Mouse (Mus musculus): ENCODE data around the gene Duox2.
"Not testable (repeated sequence)": the region's sequence is repeated elsewhere in the genome, so short reads cannot be mapped to it uniquely, and the experiment has no call there.

The Duox2 gene

DNA sequence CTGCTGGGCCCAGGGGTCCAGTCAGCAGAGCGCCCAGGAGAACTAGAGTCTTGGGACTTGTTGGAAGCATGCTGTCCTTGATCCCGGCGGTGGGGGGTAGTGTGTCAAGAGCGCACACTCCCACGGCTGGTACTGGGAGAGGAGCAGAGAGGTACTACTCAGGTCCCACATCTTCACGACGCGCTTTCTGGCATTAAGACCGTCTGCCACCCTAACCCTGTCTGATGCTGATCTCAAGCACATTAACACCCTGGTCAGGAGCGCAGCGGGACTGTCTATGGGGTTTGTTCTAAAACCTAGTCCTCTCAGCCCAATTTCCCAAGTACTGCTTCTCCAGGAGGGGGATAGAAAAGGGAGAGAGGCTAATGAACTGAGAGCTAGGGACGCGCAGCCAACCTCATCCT is at the start of gene Duox2:
Duox2 (minus strand) TSS at position 354 of the 404 bp plus-strand sequence.
- DNase-seq (ENCODE audit: low read depth, low spot score): peak; percentile 26

DNA sequence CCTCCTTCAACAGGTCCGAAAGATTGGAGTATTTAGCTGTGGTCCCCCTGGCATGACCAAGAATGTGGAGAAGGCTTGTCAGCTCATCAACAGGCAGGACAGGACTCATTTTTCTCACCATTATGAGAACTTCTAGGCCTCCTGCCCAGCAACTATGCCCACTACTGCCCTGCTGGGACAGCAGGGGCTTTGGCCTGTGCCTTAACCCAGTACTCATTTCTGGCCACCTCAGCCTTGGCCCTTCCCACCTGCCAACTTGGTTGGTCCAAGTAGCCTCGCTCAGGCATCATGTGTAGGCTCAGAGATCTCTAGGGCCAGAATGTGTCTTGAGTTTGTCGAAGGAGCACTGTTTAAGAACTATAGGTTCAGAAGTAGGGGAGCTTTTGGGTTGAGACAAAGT is 49.0 kb upstream of the Duox2 start:
- DNase-seq (ENCODE audit: low read depth, low spot score): no peak

DNA sequence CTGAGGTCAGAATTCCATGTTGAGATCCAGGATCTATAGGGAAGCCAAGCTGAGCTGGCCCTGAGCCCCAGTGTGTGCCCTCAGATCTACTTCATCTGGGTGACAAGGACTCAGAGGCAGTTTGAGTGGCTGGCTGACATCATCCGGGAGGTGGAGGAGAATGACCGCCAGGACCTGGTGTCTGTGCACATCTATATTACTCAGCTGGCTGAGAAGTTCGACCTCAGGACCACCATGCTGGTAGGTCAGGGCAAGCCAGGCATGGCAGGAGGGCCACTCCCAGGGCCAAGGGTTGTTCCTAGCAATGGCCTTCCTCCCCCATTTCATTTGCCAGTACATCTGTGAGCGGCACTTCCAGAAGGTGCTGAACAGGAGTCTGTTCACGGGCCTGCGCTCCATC is 47.9 kb upstream of the Duox2 start:
- DNase-seq (ENCODE audit: low read depth, low spot score): not testable (repeated sequence)

DNA sequence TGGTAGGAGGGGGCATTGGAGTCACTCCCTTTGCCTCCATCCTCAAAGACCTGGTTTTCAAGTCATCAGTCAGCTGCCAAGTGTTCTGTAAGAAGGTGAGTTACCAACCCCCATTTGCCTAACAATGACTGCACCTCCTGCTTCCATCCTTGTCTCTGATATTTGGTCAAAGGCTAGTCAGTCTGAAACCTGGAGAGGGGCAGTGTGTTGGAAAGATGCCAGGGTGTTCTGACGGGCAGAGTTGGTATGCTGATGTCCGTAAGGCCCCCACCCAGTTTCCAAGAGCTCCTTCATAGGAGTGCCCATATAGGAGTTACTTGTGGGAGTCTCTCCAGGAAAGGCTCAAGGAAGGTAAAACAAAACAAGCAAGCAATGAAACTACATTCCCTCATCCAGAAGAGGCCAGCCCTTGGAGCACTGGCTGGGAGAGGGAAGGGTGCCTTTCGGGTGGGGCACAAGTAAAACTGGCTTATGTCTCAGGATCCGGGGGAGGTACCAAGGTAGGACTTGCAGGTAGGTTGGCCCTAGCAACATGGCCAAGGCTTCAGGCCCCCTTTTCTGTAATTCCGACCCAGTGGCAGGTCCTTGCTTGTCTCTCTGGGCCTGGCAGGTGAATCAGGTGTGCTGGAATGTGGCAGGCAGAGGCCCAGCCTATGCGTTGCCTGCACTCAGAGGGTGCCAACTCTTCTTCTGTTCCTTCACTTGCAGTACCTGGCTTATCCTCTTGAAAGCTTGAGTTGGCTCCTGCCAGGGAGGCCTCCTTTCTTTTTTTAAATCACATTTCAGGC is 47.1 kb upstream of the Duox2 start:
- no peak for DNase-seq (ENCODE audit: low read depth, low spot score)

DNA sequence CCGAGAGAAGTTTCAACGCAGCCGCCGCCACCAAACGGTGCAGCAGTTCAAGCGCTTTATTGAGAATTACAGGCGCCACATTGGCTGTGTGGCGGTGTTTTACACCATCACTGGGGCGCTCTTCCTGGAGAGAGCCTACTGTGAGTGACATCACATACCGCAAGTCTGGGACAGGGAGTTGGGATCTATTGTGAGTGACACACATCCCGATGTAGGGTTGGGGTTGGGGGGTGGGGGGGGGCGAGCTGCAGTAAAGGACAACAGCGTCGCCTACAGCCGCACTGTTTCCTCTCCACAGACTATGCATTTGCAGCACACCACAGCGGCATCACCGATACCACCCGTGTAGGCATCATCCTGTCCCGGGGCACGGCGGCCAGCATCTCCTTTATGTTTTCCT is 39.0 kb upstream of the Duox2 start:
- DNase-seq (ENCODE audit: low read depth, low spot score): peak; percentile 28

DNA sequence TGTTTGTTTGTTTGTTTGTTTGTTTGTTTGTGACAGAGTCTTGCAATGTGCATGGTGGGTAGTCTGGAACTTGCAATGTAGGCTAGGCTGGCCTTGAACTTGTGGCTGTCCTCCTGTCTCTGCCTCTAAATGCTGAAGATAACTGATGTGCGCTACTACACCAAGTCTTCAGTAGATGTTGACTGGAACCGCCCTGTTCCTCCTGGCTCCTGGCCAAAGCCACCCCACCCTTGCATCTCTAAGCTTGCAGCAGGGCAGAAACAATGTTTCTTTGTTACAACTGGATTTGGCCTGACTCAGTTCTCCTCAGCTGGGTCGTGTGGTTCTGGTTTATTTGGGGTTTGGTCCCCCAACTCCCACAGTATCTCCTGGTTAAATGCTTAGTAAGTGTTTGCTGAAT is 35.9 kb upstream of the Duox2 start:
- peak; percentile 92 for DNase-seq (ENCODE audit: low read depth, low spot score)

DNA sequence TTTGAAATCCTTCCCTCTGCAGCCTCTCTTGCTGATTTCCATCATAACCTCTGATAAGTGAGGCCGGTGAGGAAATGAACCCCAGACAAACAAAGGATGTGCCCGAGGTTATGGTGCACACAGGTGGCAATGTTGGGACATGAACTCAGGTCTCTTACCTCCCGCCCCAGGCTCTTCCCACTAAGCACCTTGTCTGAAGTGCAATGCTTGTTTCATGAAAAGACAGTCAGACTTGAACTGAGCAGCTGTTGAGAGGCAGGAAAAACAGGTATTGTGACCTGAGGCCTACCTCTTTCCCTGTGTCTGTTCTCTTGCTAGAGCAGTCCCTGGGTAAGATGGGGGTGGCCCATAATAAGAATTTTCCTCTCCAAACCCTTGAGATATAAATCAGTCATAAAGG is 34.0 kb upstream of the Duox2 start:
- DNase-seq (ENCODE audit: low read depth, low spot score): no peak

DNA sequence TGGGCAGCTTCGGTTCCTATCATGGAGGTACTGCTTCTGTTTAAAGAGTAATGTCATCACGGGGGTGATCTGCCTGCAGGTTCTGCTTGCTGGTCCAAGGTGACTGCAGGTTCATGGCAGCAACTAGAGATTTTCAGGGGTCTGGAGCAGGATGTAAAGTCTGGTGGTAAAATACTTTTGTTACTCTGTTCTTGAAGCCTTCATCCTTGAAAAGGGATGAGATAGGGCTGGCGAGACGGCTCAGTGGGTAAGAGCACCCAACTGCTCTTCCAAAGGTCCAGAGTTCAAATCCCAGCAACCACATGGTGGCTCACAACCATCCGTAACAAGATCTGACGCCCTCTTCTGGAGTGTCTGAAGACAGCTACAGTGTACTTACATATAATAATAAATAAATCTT is 32.1 kb upstream of the Duox2 start:
- DNase-seq (ENCODE audit: low read depth, low spot score): not testable (repeated sequence)

DNA sequence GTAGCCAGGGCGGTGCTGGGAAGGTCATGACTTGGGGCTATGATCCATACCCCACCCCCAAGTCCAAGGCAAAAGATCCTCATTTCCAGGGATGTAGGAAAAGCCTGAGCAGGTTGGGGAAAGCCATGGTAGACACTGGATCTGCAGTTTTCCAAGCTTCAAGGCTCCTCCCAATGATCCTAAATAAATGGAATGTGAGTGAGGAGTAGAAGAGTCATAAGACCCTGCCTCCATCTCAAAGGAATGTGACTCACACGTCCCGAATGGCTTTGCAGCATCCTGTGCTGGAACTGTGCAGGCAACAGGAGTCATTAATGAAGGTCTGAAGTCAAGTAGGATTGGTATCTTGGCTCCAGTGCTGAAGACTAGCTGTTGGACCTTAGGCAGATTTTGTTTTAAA is 29.7 kb upstream of the Duox2 start:
- no peak for DNase-seq (ENCODE audit: low read depth, low spot score)

DNA sequence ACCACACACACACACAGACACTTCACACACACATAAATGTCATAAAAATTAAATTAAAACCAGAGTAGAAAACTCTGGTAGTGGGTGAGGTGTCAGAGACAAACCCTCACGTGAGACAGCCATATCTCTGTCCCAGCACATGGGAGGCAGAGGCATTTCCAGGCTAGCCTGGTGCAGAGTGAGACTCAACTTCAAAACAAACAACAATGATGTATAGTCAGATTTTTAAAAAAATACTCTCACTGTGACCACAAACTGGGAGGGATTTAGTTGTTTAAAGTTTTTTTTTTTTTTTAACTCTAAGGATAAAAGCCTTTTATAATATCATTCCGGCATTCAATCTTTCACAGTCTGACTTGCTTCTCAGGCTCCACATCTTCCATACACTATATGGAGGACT is 27.1 kb upstream of the Duox2 start:
- DNase-seq (ENCODE audit: low read depth, low spot score): no peak

DNA sequence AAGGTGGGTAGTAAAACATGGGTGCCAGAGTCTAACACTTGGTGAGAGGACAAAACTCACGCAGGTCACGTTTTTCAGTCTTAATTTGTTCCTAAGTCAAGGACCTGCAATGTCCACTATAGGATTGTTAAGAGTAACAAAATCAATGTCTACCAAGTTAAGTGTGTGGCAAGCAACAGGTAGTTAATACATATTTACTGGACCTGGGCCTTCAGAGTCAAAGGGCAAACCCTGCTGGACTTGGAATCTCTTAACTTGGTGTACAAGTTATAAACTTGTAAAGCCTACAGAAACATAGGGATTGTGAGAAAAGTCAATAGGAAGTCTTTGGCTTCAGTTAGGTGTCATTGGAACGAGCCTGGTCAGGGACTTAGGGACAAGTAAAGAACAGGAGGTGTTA is 26.3 kb upstream of the Duox2 start:
- no peak for DNase-seq (ENCODE audit: low read depth, low spot score)

DNA sequence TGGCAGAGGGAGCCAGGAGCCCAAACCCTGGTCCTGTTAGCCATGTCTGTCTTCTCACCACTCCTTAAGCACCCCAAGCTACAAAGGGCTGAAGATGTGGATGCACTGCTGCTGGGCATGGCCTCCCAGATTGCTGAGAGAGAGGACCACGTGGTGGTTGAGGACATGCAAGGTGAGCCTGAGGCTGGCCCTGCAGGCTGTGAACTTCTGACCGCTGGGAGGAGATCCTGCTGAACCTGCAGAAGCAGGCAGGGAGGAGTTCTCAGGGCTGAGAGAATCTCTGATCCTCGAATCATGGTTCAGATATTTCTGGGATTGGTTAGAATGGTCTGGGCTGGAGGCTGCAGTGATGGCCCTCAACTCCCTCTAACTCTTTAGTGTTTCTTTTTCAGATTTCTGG is 25.7 kb upstream of the Duox2 start:
- DNase-seq (ENCODE audit: low read depth, low spot score): no peak

DNA sequence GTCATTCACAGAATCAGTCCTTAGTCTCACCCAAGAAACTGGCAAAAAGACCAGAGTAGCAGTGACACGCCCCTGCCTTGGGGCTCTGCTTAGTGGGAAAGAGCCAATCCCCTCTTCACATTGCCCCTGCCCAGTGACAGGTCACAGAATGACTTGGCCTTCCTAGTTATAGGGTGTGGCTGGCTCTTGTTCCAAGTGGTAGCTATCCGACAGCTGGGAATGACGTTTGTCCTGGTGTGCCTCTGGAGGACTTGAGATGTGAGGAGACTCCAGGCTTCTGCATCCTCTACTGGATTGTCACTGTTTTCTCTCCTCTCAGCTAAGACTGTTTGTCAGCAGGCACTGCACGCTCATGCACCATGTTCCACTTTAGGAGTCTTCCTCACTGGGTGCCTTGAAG is 19.1 kb upstream of the Duox2 start:
- DNase-seq (ENCODE audit: low read depth, low spot score): no peak

DNA sequence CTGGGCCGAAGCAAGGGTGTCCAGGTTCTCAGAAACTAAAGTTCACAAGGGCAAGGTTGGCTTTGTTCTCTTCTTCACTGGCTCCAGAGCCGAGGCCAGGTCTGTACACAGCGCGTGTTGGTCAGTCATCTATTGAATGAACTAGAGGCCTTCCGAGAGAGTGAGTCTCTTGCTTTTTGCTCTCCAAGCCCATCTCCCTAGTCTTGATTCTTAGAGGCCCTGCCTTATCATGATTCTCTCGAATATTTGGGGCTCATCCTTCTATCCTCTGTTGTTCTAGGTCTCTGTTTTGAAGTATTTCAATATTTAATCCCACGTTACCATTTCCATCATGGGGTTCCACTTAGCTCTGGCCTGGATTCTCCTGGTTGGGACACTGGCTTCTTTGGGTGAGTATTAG is 17.1 kb upstream of the Duox2 start, which contains the start of gene Duox1:
Duox1 (plus strand) TSS at position 301 of the 400 bp plus-strand sequence.
- DNase-seq (ENCODE audit: low read depth, low spot score): no peak

DNA sequence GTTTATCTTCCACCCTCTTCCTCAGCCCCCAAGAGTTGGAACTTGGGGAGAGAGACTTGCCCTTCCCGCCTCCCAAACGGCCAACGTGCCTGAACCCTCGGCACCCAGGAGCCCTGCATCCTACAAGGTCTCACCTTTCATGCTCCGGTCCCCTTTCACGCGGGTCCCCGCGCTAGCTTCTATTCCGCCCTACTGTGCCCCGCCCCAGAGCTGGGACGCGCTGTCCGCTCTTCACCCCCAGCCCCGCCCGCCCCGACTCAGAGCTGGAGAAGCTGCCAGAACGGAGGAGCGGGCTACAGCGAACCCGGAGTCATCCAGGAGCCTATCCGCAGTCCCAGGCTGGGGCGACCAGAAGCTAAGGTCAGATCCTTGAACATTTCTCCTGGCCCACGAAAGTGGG is 15.3 kb upstream of the Duox2 start, which contains the start of gene Duoxa1:
Duoxa1 (minus strand) TSS at position 195 of the 400 bp plus-strand sequence.
- DNase-seq (ENCODE audit: low read depth, low spot score): peak; percentile 51

DNA sequence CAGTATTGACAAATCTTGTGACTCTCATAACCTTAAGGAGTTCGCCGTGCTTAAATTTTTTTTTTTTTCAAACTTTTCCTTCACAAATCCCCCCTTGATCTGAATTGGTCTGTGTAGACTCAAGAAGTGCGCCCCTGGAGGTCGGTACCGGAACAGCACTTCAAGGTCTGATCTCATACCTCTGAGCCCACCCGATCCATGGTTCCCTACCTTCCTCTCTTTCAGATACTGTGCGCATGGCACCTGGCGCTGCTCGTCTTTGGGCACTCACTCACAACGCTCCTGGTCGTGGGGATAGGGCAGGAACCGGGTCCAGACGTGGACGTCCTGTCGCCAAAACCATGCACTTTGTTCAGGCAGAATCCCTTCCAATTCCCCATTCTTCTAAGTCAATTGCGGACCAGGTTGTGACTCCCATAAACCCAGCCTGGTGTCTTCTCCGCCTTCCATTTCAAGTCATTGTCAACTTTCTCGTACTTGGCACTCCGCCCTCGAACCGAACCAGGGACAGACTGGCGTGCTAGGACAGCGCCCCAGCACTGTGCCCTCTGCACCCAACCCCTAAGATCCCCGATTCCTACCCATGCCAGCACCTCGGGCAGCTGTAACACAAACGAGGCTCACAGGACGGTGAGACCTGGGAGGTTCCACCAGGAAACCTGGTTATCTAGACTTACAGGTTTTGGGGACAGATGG is 14.6 kb upstream of the Duox2 start:
- DNase-seq (ENCODE audit: low read depth, low spot score): peak; percentile 87

DNA sequence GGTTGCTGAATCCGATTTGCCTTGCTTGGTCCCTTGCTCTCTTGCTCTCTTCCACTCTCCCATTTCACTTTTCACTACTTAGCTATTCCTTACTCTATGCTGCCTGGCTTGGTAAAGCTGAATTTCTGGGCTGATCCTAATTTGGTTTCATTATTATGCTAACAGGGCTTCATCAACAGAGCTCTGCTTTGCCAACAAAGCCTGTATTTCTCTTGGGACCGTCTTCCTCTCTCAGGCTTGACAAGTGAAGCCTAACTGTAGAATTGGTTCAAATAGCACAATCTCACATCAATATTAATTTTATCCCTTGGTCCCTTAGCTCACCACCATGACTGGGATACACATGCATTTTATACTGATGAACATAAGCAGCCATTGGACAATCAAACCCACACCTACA is 13.3 kb upstream of the Duox2 start:
- DNase-seq (ENCODE audit: low read depth, low spot score): no peak

DNA sequence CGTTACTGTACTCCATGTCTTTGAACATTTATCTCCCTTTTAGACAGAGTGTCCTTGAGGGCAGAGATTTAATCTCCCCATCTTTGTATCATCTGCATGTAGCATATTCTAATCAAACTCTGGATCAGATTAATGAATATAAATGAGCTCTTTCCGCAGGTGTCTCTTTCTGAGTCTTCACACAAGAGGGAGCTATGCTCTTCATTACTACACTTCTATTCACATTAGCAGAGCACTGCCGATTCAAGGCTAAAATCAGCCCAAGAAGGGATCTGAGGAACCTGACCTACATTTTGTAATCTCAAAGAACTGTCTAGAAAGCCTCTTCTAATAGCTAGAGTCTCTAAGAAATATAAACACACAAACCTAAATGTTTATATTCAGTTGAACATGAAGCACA is 11.4 kb upstream of the Duox2 start:
- DNase-seq (ENCODE audit: low read depth, low spot score): no peak

DNA sequence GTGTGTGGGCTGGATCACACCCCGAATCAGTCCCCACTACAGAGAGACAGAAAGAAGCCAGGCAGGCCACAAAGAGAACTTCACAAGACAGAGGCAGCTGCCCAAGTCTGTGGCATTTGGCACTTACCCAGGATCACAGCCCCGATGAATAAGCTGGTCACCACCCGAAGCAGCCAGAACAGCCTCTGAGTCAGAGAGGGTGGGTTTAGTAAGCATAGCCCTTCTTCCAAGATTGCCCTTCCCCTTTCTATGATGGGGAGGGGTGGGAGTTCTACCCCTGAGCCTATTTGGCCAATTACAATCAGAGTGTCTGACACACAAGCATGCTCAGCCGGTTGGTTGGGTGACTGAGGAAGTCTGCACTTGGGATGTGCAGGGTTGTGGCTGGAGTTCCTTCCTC is 7.9 kb upstream of the Duox2 start:
- DNase-seq (ENCODE audit: low read depth, low spot score): no peak

DNA sequence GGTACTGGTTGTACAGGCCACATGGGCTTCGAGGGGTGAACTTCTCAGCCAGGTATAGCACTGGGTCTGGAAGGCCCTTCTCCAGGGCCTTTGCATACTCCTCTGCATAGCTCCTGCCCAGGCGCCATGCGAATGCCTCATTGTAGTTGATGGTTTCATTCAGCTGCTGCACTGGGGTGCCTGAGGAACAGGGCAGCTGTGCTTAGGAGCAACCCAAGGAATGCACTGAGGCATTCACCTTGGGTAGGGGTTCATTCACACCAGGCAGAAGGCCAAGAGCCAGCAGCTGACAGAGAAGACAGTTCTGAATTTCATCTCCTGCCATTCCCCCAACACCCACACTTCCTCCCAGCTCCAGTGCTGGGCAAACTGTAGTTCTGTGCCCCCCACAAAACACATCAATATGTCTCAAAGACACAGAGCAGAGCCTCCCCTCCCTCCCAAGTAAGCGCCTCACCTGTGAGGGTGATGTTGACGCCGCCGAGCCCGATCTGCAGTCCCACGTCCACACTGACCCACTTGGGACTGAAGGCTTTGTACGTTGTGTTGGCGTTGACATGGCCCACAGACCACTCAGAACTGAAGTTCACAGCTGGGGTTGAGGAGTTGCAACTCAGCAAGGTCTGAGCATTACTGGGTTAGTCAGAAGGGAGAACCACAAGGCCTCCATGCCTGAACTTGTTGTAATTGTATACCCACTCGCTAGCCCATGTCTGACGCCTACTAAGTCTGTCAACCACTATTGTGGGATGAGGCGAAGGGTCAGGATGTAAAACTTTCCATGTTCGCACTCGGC is 7.0 kb upstream of the Duox2 start:
- no peak for DNase-seq (ENCODE audit: low read depth, low spot score)

DNA sequence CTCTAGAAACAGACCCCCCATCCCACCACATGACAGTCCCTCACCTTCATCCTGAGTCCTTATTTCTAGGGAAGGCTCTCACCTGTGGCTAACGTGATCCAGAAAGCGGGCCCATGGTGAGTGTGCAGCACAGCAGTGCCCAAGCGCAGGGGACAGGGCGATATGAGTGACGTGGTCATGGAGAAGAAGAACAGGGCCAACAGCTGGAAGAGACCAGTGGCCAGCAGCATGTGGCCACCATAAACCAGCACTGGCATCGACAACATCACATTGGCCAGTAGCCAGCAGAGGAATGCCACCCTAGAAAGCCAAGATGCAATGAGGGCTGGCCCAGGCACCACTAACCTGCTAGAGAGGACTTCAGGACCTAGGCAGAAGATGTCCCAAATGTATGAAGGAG is 6.3 kb upstream of the Duox2 start:
- DNase-seq (ENCODE audit: low read depth, low spot score): no peak

DNA sequence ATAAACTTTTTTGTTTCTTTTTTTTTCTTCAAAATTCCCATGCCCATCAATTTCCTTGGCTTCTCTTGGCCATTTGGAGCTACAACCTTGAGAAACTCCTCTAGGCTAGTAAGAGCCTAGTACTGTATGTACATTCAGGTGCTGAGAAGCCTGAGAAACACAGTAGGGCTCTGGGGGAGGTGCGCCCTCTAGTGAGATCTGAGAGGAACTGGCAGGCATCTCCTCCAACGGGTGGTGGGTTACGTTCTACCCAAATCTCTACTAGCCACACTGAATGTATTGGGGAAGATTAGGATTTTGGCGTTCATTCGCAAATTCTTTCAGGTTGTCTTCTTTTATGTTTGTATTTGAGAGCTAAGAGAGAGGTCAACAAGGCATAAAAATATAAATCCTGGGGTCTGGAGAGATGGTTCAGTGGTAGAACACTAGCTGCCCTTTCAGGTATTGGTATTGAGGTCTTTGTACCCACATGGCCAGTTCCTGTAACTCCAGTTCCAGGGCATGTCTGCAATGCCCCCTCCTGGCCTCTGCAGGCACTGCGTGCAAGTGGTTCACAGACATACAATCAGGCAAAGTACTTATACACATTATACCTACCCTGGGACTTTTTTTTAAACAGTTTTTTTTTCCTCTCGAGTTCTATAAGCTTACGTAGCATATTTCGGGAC is 4.5 kb upstream of the Duox2 start:
- peak; percentile 90 for DNase-seq (ENCODE audit: low read depth, low spot score)

Measured in ZHBTc4 (cell line).